Mouse (Mus musculus): ENCODE data around the gene Dhx9. TPM values are rescaled to one million over a fixed set of nuclear protein-coding genes. Genes with fewer than 3 reads are reported as not detected.
A peak's percentile ranks its signal among the peaks of the same experiment; 100 is the strongest.
"Not testable (repeated sequence)": the region's sequence is repeated elsewhere in the genome, so short reads cannot be mapped to it uniquely, and the experiment has no call there.

The Dhx9 gene
- total RNA-seq, 2 experiments from 2014 or later, result 78.1 to 96.5 TPM

- peak; percentile 43 for ATAC-seq (ENCODE audit: poor library complexity, severe bottlenecking)
Measured at GRCm38 (mm10) chr1:153486767-153487499, 527 bp downstream of the Dhx9 start.

- not testable (repeated sequence) for ATAC-seq (ENCODE audit: poor library complexity, severe bottlenecking)
Measured at GRCm38 (mm10) chr1:153486120-153486519, 1.3 kb downstream of the Dhx9 start.

- ATAC-seq (ENCODE audit: poor library complexity, severe bottlenecking), result no peak
Measured at GRCm38 (mm10) chr1:153485201-153485796, 2.2 kb downstream of the Dhx9 start.

- no peak for ATAC-seq (ENCODE audit: poor library complexity, severe bottlenecking)
Measured at GRCm38 (mm10) chr1:153481025-153481412, 6.4 kb downstream of the Dhx9 start.

- ATAC-seq (ENCODE audit: poor library complexity, severe bottlenecking), result peak; percentile 94
Measured at GRCm38 (mm10) chr1:153480386-153481024, 7.0 kb downstream of the Dhx9 start.

- ATAC-seq (ENCODE audit: poor library complexity, severe bottlenecking), result no peak
Measured at GRCm38 (mm10) chr1:153479296-153479695, 8.2 kb downstream of the Dhx9 start.

- no peak for ATAC-seq (ENCODE audit: poor library complexity, severe bottlenecking)
Measured at GRCm38 (mm10) chr1:153461796-153462195, 25.7 kb downstream of the Dhx9 start.

- ATAC-seq (ENCODE audit: poor library complexity, severe bottlenecking), result no peak
Measured at GRCm38 (mm10) chr1:153456137-153456536, 31.3 kb downstream of the Dhx9 start.

- no peak for ATAC-seq (ENCODE audit: poor library complexity, severe bottlenecking)
Measured at GRCm38 (mm10) chr1:153453146-153453642, 34.3 kb downstream of the Dhx9 start.

GRCm38 (mm10) chr1:153451237-153452154 is 36.0 kb downstream of the Dhx9 start:
- ATAC-seq (ENCODE audit: poor library complexity, severe bottlenecking), result peak; percentile 90

- no peak for ATAC-seq (ENCODE audit: poor library complexity, severe bottlenecking)
Measured at GRCm38 (mm10) chr1:153446120-153446831, 41.2 kb downstream of the Dhx9 start.

- peak; percentile 71 for ATAC-seq (ENCODE audit: poor library complexity, severe bottlenecking)
Measured at GRCm38 (mm10) chr1:153443632-153444031, 43.8 kb downstream of the Dhx9 start.

- peak; percentile 72 for ATAC-seq (ENCODE audit: poor library complexity, severe bottlenecking)
Measured at GRCm38 (mm10) chr1:153443019-153443418, 44.4 kb downstream of the Dhx9 start.

GRCm38 (mm10) chr1:153441656-153442055 is 45.8 kb downstream of the Dhx9 start:
- no peak for ATAC-seq (ENCODE audit: poor library complexity, severe bottlenecking)

- no peak for ATAC-seq (ENCODE audit: poor library complexity, severe bottlenecking)
Measured at GRCm38 (mm10) chr1:153440752-153441151, 46.7 kb downstream of the Dhx9 start.

GRCm38 (mm10) chr1:153437536-153437935 is 49.9 kb downstream of the Dhx9 start:
- no peak for ATAC-seq (ENCODE audit: poor library complexity, severe bottlenecking)

- peak; percentile 86 for ATAC-seq (ENCODE audit: poor library complexity, severe bottlenecking)
Measured at GRCm38 (mm10) chr1:153433851-153434589, 53.4 kb downstream of the Dhx9 start.

GRCm38 (mm10) chr1:153432329-153432728 is 55.1 kb downstream of the Dhx9 start:
- ATAC-seq (ENCODE audit: poor library complexity, severe bottlenecking), result no peak

GRCm38 (mm10) chr1:153431701-153432100 is 55.8 kb downstream of the Dhx9 start:
- peak; percentile 84 for ATAC-seq (ENCODE audit: poor library complexity, severe bottlenecking)

Measured in megakaryocyte, adult 5-6 weeks (primary cell).